Mouse (Mus musculus) myocyte (in vitro differentiated cells): ENCODE results near the gene Crx. TPM values are rescaled to one million over a fixed set of nuclear protein-coding genes. Genes with fewer than 3 reads are reported as not detected.

Experiments
- H3K27me3 ChIP-seq: one replicate; pipeline ENCODE4 v1.6.1; 2011; ENCODE audit not compliant: control insufficient read depth, insufficient read depth, insufficient read length
- H3K36me3 ChIP-seq: one replicate; pipeline ENCODE4 v1.6.1; 2011; ENCODE audit not compliant: control insufficient read depth, insufficient read depth
- H3K4me2 ChIP-seq: one replicate; pipeline ENCODE4 v1.6.1; 2011; ENCODE audit warnings: low read depth, control low read depth
- H3K4me3 ChIP-seq: one replicate; pipeline ENCODE4 v1.5.1; 2011; ENCODE audit warnings: mild to moderate bottlenecking, control low read depth, moderate library complexity
- H3K79me2 ChIP-seq: one replicate; pipeline ENCODE4 v1.6.1; 2011; ENCODE audit not compliant: control insufficient read depth, insufficient read depth
- H3ac ChIP-seq: one replicate; pipeline ENCODE4 v1.6.1; 2011; ENCODE audit not compliant: control insufficient read depth, insufficient read length
- CEBPB ChIP-seq: IDR thresholded peaks from 2 replicates; pipeline ENCODE4 v1.6.1; 2011; ENCODE audit warnings: mild to moderate bottlenecking, moderate library complexity; ENCODE audit not compliant: poor library complexity, insufficient read depth, severe bottlenecking
- E2F4 ChIP-seq: IDR thresholded peaks from one replicate; pipeline ENCODE4 v1.6.1; 2011; ENCODE audit warnings: mild to moderate bottlenecking, control low read depth, moderate library complexity; ENCODE audit not compliant: insufficient read depth
- MAX ChIP-seq: IDR thresholded peaks from one replicate; pipeline ENCODE4 v1.6.1; 2011; ENCODE audit warnings: low read depth, mild to moderate bottlenecking, control low read depth
- MYOD1 ChIP-seq, 3 experiments: IDR thresholded peaks; one replicate each; pipeline ENCODE4 v1.6.1; 2011; ENCODE audit warnings: control low read depth in 2 of 3, low read depth in 2 of 3, mild to moderate bottlenecking in 2 of 3, moderate library complexity in 1 of 3; ENCODE audit not compliant: insufficient read length in 2 of 3, control insufficient read depth in 1 of 3
- MYOG ChIP-seq, 3 experiments: IDR thresholded peaks; one replicate each; pipeline ENCODE4 v1.6.1; 2011; ENCODE audit warnings: control low read depth in 2 of 3, low read depth in 2 of 3, mild to moderate bottlenecking in 2 of 3; ENCODE audit not compliant: insufficient read length in 2 of 3, control insufficient read depth in 1 of 3, insufficient read depth in 1 of 3
- POLR2A ChIP-seq: IDR thresholded peaks from one replicate; pipeline ENCODE4 v1.6.1; 2011; ENCODE audit warnings: low read depth, mild to moderate bottlenecking, control low read depth, moderate library complexity; ENCODE audit not compliant: insufficient read length
- POLR2AphosphoS2 ChIP-seq: IDR thresholded peaks from one replicate; pipeline ENCODE4 v1.6.1; 2011; ENCODE audit warnings: low read depth, control low read depth; ENCODE audit not compliant: insufficient read length
- REST ChIP-seq: IDR thresholded peaks from one replicate; pipeline ENCODE4 v1.6.1; 2011; ENCODE audit warnings: mild to moderate bottlenecking, control low read depth, moderate library complexity; ENCODE audit not compliant: insufficient read depth, insufficient read length
- SRF ChIP-seq: IDR thresholded peaks from one replicate; pipeline ENCODE4 v1.6.1; 2011; ENCODE audit warnings: low read depth; ENCODE audit not compliant: control insufficient read depth, insufficient read length
- TCF12 ChIP-seq: IDR thresholded peaks from one replicate; pipeline ENCODE4 v1.6.1; 2011; ENCODE audit warnings: mild to moderate bottlenecking, control low read depth; ENCODE audit not compliant: poor library complexity, insufficient read depth, severe bottlenecking
- TCF3 ChIP-seq: IDR thresholded peaks from one replicate; pipeline ENCODE4 v1.6.1; 2011; ENCODE audit warnings: low read depth, control low read depth; ENCODE audit not compliant: insufficient read length
- USF1 ChIP-seq: IDR thresholded peaks from one replicate; pipeline ENCODE4 v1.6.1; 2011; ENCODE audit warnings: low read depth, mild to moderate bottlenecking, control low read depth, moderate library complexity
- polyA plus RNA-seq: library from polyadenylated mRNA; unstranded; fragments of >200 nt; fragmentation: generic; extraction: Trizol; gene quantifications from one replicate; pipeline ENCODE4 v1.2.1, GENCODE M21; 2012; ENCODE audit warnings: missing spikeins

Crx gene
- polyA plus RNA-seq, 1 experiment: not detected

- TF ChIP-seq MAX (no peak), REST (no peak), E2F4 (no peak), USF1 (no peak), POLR2AphosphoS2 (no peak), TCF12 (no peak), CEBPB (no peak), MYOD1 (IDR thresholded peaks at IDR 0.05; ENCODE audit: control insufficient read depth in 1 of 3, insufficient read length in 2 of 3, low read depth in 2 of 3) (no peak), MYOG (IDR thresholded peaks at IDR 0.05; ENCODE audit: control insufficient read depth in 1 of 3, insufficient read depth in 1 of 3, insufficient read length in 2 of 3, low read depth in 2 of 3) (no peak), POLR2A (no peak), TCF3 (no peak), SRF (no peak)
Observed at GRCm38 (mm10) chr7:15901366-15902048, 21.7 kb upstream of the Crx start.

GRCm38 (mm10) chr7:15894251-15894650 is 14.5 kb upstream of the Crx start:
- H3ac ChIP-seq: no peak overlapping the region
- H3K36me3 ChIP-seq: no peaks in the 10 kb centered on the region
- no peak overlapping the region for H3K4me2 ChIP-seq
- no peak for TF ChIP-seq REST
- TF ChIP-seq MYOD1 (IDR thresholded peaks at IDR 0.05; ENCODE audit: control insufficient read depth in 1 of 3, insufficient read length in 2 of 3, low read depth in 2 of 3): no peak
- TF ChIP-seq TCF12: no peak
- TF ChIP-seq USF1: no peak
- TF ChIP-seq CEBPB: no peak
- TF ChIP-seq MYOG (IDR thresholded peaks at IDR 0.05; ENCODE audit: control insufficient read depth in 1 of 3, insufficient read depth in 1 of 3, insufficient read length in 2 of 3, low read depth in 2 of 3): no peak
- no peak for TF ChIP-seq POLR2A
- no peak for TF ChIP-seq MAX
- no peak for TF ChIP-seq TCF3
- TF ChIP-seq SRF: no peak
- TF ChIP-seq POLR2AphosphoS2: no peak
- no peaks in the 10 kb centered on the region for H3K79me2 ChIP-seq
- no peak overlapping the region for H3K4me3 ChIP-seq
- no peaks in the 10 kb centered on the region for H3K27me3 ChIP-seq

More at GRCm38 (mm10) chr7:15901366-15902048, 21.7 kb upstream of the Crx start:
- Histone ChIP-seq H3K27me3 (peaks cover 13% of the 10 kb centered on the region), H3K4me3 (no peak overlapping the region), H3ac (no peak overlapping the region), H3K79me2 (no peaks in the 10 kb centered on the region), H3K4me2 (no peak overlapping the region), H3K36me3 (no peaks in the 10 kb centered on the region)

- Histone ChIP-seq H3K79me2 (no peaks in the 10 kb centered on the region), H3K4me3 (no peak overlapping the region), H3K4me2 (no peak overlapping the region), H3ac (no peak overlapping the region), H3K27me3 (no peaks in the 10 kb centered on the region), H3K36me3 (no peaks in the 10 kb centered on the region)
- TF ChIP-seq TCF12 (no peak), POLR2A (no peak), POLR2AphosphoS2 (no peak), MYOD1 (IDR thresholded peaks at IDR 0.05; ENCODE audit: control insufficient read depth in 1 of 3, insufficient read length in 2 of 3, low read depth in 2 of 3) (no peak), MYOG (IDR thresholded peaks at IDR 0.05; ENCODE audit: control insufficient read depth in 1 of 3, insufficient read depth in 1 of 3, insufficient read length in 2 of 3, low read depth in 2 of 3) (no peak), USF1 (no peak), MAX (no peak), REST (no peak), E2F4 (no peak), SRF (no peak), TCF3 (no peak)
Observed at GRCm38 (mm10) chr7:15884127-15884526, 4.4 kb upstream of the Crx start.

GRCm38 (mm10) chr7:15882317-15882716 is 2.5 kb upstream of the Crx start, which contains the start of gene Crxos:
Crxos (plus strand) TSS chr7:15882617.
- Histone ChIP-seq H3K36me3 (no peaks in the 10 kb centered on the region), H3K4me3 (no peak within 1 kb of the TSS), H3K27me3 (no peaks in the 10 kb centered on the region), H3ac (no peak within 1 kb of the TSS), H3K79me2 (no peaks in the 10 kb centered on the region), H3K4me2 (no peak within 1 kb of the TSS)
- TF ChIP-seq TCF3: no peak
- TF ChIP-seq POLR2A: no peak
- TF ChIP-seq REST: no peak
- no peak for TF ChIP-seq MYOG (IDR thresholded peaks at IDR 0.05; ENCODE audit: control insufficient read depth in 1 of 3, insufficient read depth in 1 of 3, insufficient read length in 2 of 3, low read depth in 2 of 3)
- no peak for TF ChIP-seq MYOD1 (IDR thresholded peaks at IDR 0.05; ENCODE audit: control insufficient read depth in 1 of 3, insufficient read length in 2 of 3, low read depth in 2 of 3)
- no peak for TF ChIP-seq POLR2AphosphoS2
- no peak for TF ChIP-seq MAX
- no peak for TF ChIP-seq E2F4
- no peak for TF ChIP-seq CEBPB
- no peak for TF ChIP-seq TCF12
- TF ChIP-seq SRF: no peak
- no peak for TF ChIP-seq USF1
